Mouse (Mus musculus) liver, embryonic 14.5 days (tissue): ENCODE data around the gene Erlin1. TPM values are rescaled to one million over a fixed set of nuclear protein-coding genes. Genes with fewer than 3 reads are reported as not detected.

ENCODE experiments used
- ATAC-seq: fragments of 200-750 bp; cut with Nextera tagmentation; 2 replicates; pipeline ENCODE4 v1.8.0; 2017; ENCODE audit warnings: moderate number of reproducible peaks, mild to moderate bottlenecking, moderate library complexity; ENCODE audit not compliant: insufficient read depth
- DNase-seq, 3 experiments: peaks; one replicate each; pipeline ENCODE4 v3.0.0-alpha.2; 2012 to 2013; ENCODE audit warnings: low read depth in 3 of 3, low spot score in 3 of 3
- H3K27ac ChIP-seq: fragments of 300-500 bp; sonication (generic); 2 replicates; pipeline ENCODE4 v1.5.1; 2014; ENCODE audit warnings: moderate library complexity, mild to moderate bottlenecking, control low read depth, inconsistent platforms
- H3K27me3 ChIP-seq: fragments of 300-500 bp; sonication (generic); 2 replicates; pipeline ENCODE4 v1.6.1; 2014; ENCODE audit warnings: mild to moderate bottlenecking, low read length, moderate library complexity; ENCODE audit not compliant: control insufficient read depth, insufficient read depth
- H3K36me3 ChIP-seq: fragments of 300-500 bp; sonication (generic); replicated peaks from 2 replicates; pipeline ENCODE4 v1.6.1; 2014; ENCODE audit warnings: low read depth; ENCODE audit not compliant: control insufficient read depth, insufficient read depth
- H3K4me1 ChIP-seq, 2 experiments: fragments of 200-500 bp in 1 of 2; fragments of 300-500 bp in 1 of 2; sonication (generic) in 1 of 2; replicated peaks; 2 replicates each; pipeline ENCODE4 v1.6.1; 2012 to 2014; ENCODE audit warnings: antibody characterized with exemption in 1 of 2, inconsistent platforms in 1 of 2, low read length in 1 of 2; ENCODE audit not compliant: control insufficient read depth in 2 of 2, insufficient read depth in 2 of 2
- H3K4me2 ChIP-seq: fragments of 300-500 bp; sonication (generic); 2 replicates; pipeline ENCODE4 v1.6.1; 2014; ENCODE audit warnings: low read depth, mild to moderate bottlenecking, control low read depth, moderate library complexity
- H3K4me3 ChIP-seq, 2 experiments: fragments of 200-500 bp in 1 of 2; fragments of 300-500 bp in 1 of 2; sonication (generic) in 1 of 2; 2 replicates each; pipeline ENCODE4 v1.5.1; 2012 to 2014; ENCODE audit warnings: low read depth in 2 of 2, low read length in 2 of 2, mild to moderate bottlenecking in 2 of 2, control low read depth in 1 of 2, inconsistent platforms in 1 of 2, moderate library complexity in 1 of 2; ENCODE audit not compliant: insufficient read depth in 1 of 2
- H3K9ac ChIP-seq: fragments of 300-500 bp; sonication (generic); replicated peaks from 2 replicates; pipeline ENCODE4 v1.6.1; 2014; ENCODE audit warnings: mild to moderate bottlenecking, control low read depth, moderate library complexity
- H3K9me3 ChIP-seq: fragments of 300-500 bp; sonication (generic); 2 replicates; pipeline ENCODE4 v1.6.1; 2016; ENCODE audit warnings: low read length, mixed read lengths; ENCODE audit not compliant: control insufficient read depth
- CTCF ChIP-seq: IDR thresholded peaks from 2 replicates; pipeline ENCODE4 v1.5.1; 2016; ENCODE audit warnings: antibody characterized with exemption, low read depth, control low read depth
- EP300 ChIP-seq: IDR thresholded peaks from 2 replicates; pipeline ENCODE4 v1.6.1; 2016; ENCODE audit warnings: antibody characterized with exemption, low read depth
- WGBS: fragments of 180-500 bp; shearing (Covaris S2); extraction: QIAGEN DNeasy Blood & Tissue Kit; methylation state at CpG from one replicate; pipeline ENCODE4 v1.1.7; 2014; ENCODE audit not compliant: insufficient replicate concordance; 5-methylcytosine and 5-hydroxymethylcytosine counted together
- polyA plus RNA-seq, 2 experiments: library from polyadenylated mRNA; depleted of rRNA in 1 of 2; stranded (reverse) in 1 of 2; unstranded in 1 of 2; fragments of >200 nt; fragmentation: Nextera tagmentation in 1 of 2; extraction: Ambion mirVana in 1 of 2; gene quantifications; 2 replicates each; pipeline versions ENCODE4 v1.2.1 to v1.2.3; 2012 to 2014

Gene Erlin1
- polyA plus RNA-seq, 2 experiments, result 11.4 to 13.0 TPM

DNA sequence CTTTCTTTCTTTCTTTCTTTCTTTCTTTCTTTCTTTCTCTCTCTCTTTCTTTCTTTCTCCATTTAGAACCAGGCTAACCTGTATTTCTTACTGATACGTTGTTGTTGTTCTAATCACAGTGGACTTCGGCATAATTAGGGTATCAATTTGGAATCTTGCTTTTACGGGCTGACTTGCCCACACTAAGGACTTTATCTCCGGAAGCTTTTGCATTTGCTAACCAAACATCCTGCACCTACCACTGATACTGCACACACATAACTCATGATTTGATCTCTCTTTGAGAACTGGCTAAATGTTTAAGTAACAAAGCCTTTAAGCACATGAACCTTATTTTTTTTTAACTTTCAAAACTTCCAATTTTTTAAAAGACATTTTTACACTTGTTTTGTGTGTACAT is 19.2 kb downstream of the Erlin1 start:
- Histone ChIP-seq H3K27ac (no peak overlapping the region), H3K9me3 (no peaks in the 10 kb centered on the region), H3K4me3 (no peak overlapping the region), H3K36me3 (no peaks in the 10 kb centered on the region; the same call in 1 of the 2 replicates), H3K4me1 (no peaks in the 10 kb centered on the region; a peak in 1 of 4 replicates), H3K9ac (no peak overlapping the region), H3K4me2 (no peak overlapping the region), H3K27me3 (no peaks in the 10 kb centered on the region)
- WGBS, result 52% methylated on average over 4 of the region's 4 CpGs
- TF ChIP-seq CTCF, result no peak
- no peak for TF ChIP-seq EP300
- DNase-seq, result no peak
- no peak for ATAC-seq

DNA sequence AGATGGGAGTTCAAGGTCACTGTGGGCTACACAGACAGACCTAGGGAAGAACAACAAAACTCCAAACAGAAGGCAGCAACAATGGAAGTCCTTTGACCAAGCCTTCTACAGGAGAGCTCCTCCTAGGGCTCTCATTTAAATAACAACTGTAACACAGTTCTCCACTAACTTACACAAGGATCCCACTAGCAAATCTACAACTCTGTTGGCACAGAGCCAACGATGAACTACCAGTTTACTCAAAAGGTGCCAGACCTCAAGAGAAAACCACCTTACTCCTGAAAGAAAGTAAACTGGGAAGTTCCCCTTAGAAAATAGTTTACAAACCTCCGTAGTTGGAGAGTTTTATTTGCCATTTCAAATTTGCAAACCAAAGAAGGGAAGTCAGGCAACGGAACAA is 20.3 kb downstream of the Erlin1 start:
- DNase-seq (no peak), ATAC-seq (no peak)
- Histone ChIP-seq H3K9me3 (no peaks in the 10 kb centered on the region), H3K4me2 (no peak overlapping the region), H3K27me3 (no peaks in the 10 kb centered on the region), H3K27ac (no peak overlapping the region), H3K36me3 (peaks cover 2% of the 10 kb centered on the region; the same call in 1 of the 2 replicates), H3K4me3 (no peak overlapping the region), H3K9ac (no peak overlapping the region), H3K4me1 (no peaks in the 10 kb centered on the region; a peak in 1 of 4 replicates)
- 64% methylated on average over 3 of the region's 3 CpGs for WGBS
- TF ChIP-seq CTCF, result no peak
- TF ChIP-seq EP300, result no peak

DNA sequence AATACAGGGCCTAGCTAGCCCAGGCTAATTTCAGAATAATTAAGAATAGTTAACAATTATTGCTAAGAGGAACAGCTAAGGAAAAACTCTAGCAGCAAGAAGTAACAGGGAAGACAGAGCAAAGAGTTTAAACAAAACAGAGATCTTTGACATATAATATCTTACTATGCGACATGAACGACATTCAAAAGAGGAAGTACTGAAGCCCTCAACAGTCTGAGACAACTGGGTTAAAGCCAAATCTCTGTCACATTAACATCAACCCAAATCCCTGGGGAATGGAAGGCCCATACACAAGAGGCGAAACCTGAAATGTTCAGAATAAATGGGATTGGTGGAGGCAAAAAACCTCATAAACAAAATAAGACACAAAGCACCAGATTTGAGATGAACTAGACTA is 23.7 kb downstream of the Erlin1 start:
- ATAC-seq, result no peak
- Histone ChIP-seq H3K9me3 (no peaks in the 10 kb centered on the region), H3K27ac (no peak overlapping the region), H3K36me3 (peaks cover 2% of the 10 kb centered on the region; the same call in 1 of the 2 replicates), H3K27me3 (no peaks in the 10 kb centered on the region), H3K4me3 (no peak overlapping the region), H3K4me2 (no peak overlapping the region), H3K4me1 (no peaks in the 10 kb centered on the region; a peak in 1 of 4 replicates), H3K9ac (no peak overlapping the region)
- 49% methylated on average over 3 of the region's 3 CpGs for WGBS
- TF ChIP-seq EP300 (no peak), CTCF (no peak)
- no peak for DNase-seq

DNA sequence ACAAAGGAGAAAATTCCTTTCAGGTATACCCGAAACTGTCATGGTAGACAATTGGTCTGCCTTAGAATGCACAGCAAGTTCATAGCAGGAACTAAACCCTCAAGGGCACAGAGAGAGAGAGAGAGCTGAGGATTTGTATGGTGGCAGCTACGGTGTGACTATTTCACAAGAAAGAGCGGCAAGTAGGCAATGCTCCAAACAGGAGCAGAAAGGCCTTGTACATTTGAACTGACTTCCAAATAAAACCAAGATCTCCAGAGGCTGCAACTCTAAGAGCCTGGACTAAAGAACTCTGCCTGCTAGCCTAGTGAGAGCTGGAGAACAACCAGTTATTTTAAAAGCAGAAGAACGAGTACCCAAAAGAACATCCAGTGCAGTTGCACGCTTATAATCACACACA is 27.5 kb downstream of the Erlin1 start:
- Histone ChIP-seq H3K4me1 (no peaks in the 10 kb centered on the region; a peak in 1 of 4 replicates), H3K4me2 (no peak overlapping the region), H3K4me3 (no peak overlapping the region), H3K36me3 (peaks cover 2% of the 10 kb centered on the region), H3K9ac (no peak overlapping the region), H3K27me3 (no peaks in the 10 kb centered on the region), H3K27ac (no peak overlapping the region), H3K9me3 (no peaks in the 10 kb centered on the region)
- DNase-seq, result no peak
- TF ChIP-seq EP300, result no peak
- no peak for TF ChIP-seq CTCF
- ATAC-seq, result no peak
- 76% methylated on average over 5 of the region's 5 CpGs for WGBS

DNA sequence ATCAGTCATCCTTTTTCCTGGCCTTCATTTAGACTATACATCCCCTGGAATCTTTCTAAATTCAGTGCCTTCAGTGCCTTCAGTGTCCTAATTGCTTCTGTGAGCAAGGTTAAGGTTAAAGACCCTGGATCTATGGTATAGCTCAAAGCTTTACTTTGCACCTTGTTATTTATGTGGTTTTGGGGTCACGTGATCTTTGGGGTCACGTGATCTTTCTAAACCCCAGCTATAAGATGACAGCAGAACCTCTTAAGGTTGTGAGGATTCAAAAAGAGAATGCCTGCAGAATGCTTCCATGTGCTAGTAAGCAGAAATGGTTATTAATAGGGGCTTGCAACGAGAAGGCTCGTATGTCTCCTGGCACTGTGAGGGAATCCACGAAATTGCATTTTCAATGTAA is 36.2 kb downstream of the Erlin1 start:
- Histone ChIP-seq H3K4me3 (no peak overlapping the region), H3K9ac (no peak overlapping the region), H3K4me1 (peaks cover 0 to 6% of the 10 kb centered on the region in 2 experiments; a peak in 1 of 4 replicates), H3K4me2 (no peak overlapping the region), H3K36me3 (no peaks in the 10 kb centered on the region; the same call in 1 of the 2 replicates), H3K9me3 (no peaks in the 10 kb centered on the region), H3K27me3 (no peaks in the 10 kb centered on the region), H3K27ac (no peak overlapping the region)
- no peak for ATAC-seq
- no peak for DNase-seq
- WGBS, result 72% methylated on average over 5 of the region's 5 CpGs
- no peak for TF ChIP-seq EP300
- no peak for TF ChIP-seq CTCF
